Mouse (Mus musculus): ENCODE measurements around the gene G6pc3. TPM values are rescaled to one million over a fixed set of nuclear protein-coding genes. Genes with fewer than 3 reads are reported as not detected.

The G6pc3 gene
- total RNA-seq, 4 experiments from 2014 or later, result 143 to 173 (median 158) TPM

Small RNA genes lying within 50 kb of the gene (microRNA-seq; reads per million reads assigned to microRNA genes)
- 1.9 to 4.9 reads per million in 2 experiments for gene Mir8101

Other genes with a start within 250 kb of the G6pc3 start
- gene Sost, start 222.6 kb upstream of the G6pc3 start, total RNA-seq (2022), result not detected
- gene Cfap97d1, start 205.3 kb upstream of the G6pc3 start, total RNA-seq (2022), result not detected
- gene Dusp3, start 202.6 kb upstream of the G6pc3 start, total RNA-seq (2022), result 100 to 1,000 TPM; 110 to 201 (median 145) TPM
- 10 to 100 TPM; 14.5 to 75.4 (median 38.7) TPM for gene Mpp3, start 161.2 kb upstream of the G6pc3 start, total RNA-seq (2022)
- gene Cd300lg, start 148.1 kb upstream of the G6pc3 start, total RNA-seq (2022), result 10 to 100 TPM; 40.5 to 84.1 (median 56.3) TPM
- gene Mpp2, start 101.1 kb upstream of the G6pc3 start, total RNA-seq (2022), result 10 to 100 TPM; 12.6 to 29.0 (median 15.2) TPM
- not detected for gene Ppy, start 88.3 kb upstream of the G6pc3 start, total RNA-seq (2022)
- gene Pyy, start 81.8 kb upstream of the G6pc3 start, total RNA-seq (2022), result not detected
- 1 to 10 TPM in 2 of 4 experiments, under 1 TPM in 2; 0.20 to 3.0 (median 1.6) TPM for gene Nags, start 44.1 kb upstream of the G6pc3 start, total RNA-seq (2022)
- 10 to 100 TPM; 18.0 to 21.8 (median 19.7) TPM for gene Tmem101, start 33.2 kb upstream of the G6pc3 start, total RNA-seq (2022)
- 10 to 100 TPM; 67.2 to 86.9 (median 81.0) TPM for gene Lsm12, start 4.3 kb upstream of the G6pc3 start, total RNA-seq (2022)
- 100 to 1,000 TPM; 100 to 175 (median 132) TPM for gene Hdac5, start 40.5 kb downstream of the G6pc3 start, total RNA-seq (2022)
- gene BC030867, start 59.3 kb downstream of the G6pc3 start, total RNA-seq (2022), result under 1 TPM; 0.41 to 0.83 (median 0.56) TPM
- gene Asb16, start 79.1 kb downstream of the G6pc3 start, total RNA-seq (2022), result 1 to 10 TPM in 2 of 4 experiments, under 1 TPM in 2; 0.20 to 1.2 (median 0.78) TPM
- gene Tmub2, start 95.3 kb downstream of the G6pc3 start, total RNA-seq (2022), result 10 to 100 TPM; 59.6 to 67.4 (median 63.3) TPM
- gene Atxn7l3, start 107.0 kb downstream of the G6pc3 start, total RNA-seq (2022), result 10 to 100 TPM; 51.0 to 53.8 (median 52.3) TPM
- 100 to 1,000 TPM in 1 of 4 experiments, 10 to 100 TPM in 3; 87.3 to 115 (median 94.5) TPM for gene Ubtf, start 130.1 kb downstream of the G6pc3 start, total RNA-seq (2022)
- gene Slc4a1, start 176.6 kb downstream of the G6pc3 start, total RNA-seq (2022), result under 1 TPM; 0.06 to 0.70 (median 0.31) TPM
- 10 to 100 TPM; 53.9 to 83.9 (median 77.5) TPM for gene Rundc3a, start 203.8 kb downstream of the G6pc3 start, total RNA-seq (2022)
- 100 to 1,000 TPM; 343 to 469 (median 379) TPM for gene Slc25a39, start 218.3 kb downstream of the G6pc3 start, total RNA-seq (2022)
- gene Grn, start 240.7 kb downstream of the G6pc3 start, total RNA-seq (2022), result 100 to 1,000 TPM; 171 to 220 (median 202) TPM